ENCODE assay signal across 26 mouse cellular contexts in genomic region chr4:138179391-138179790, GRCm38 (mm10). TPM values are rescaled to one million over a fixed set of nuclear protein-coding genes. Genes with fewer than 3 reads are reported as not detected.
DNase-seq lines count a peak whose midpoint lies in the region; ATAC-seq and TF ChIP-seq lines count a peak whose summit lies in the region.
"Had no signal": no experiment of that assay in that cellular context is flagged by ENCODE, and none has a peak within 500 bp of the region (broad histone marks: within the 10 kb centered on the region; RNA-seq: fewer than 3 reads in every experiment).

No protein-coding gene starts in this region.

- WGBS in lung, adult 2 months: 77% methylated on average over 5 of the region's 5 CpGs

- no peak for TF ChIP-seq CTCF in lung, adult 2 months (IDR thresholded peaks at IDR 0.05; ENCODE audit: insufficient read depth, low read length)

- no peaks in the 10 kb centered on the region for H3K4me1 ChIP-seq in lung, adult 2 months (ENCODE audit: control insufficient read depth, insufficient read depth, low read length)
- H3K4me1 ChIP-seq: embryonic facial prominence, embryonic 10.5 days; embryonic facial prominence, embryonic 13.5 days; forebrain, embryonic 10.5 days; forebrain, embryonic 13.5 days; heart, embryonic 10.5 days; heart, embryonic 13.5 days had no signal

- 0 out of 2 replicates have a peak, but pooled peaks have one; percentile 6 for ATAC-seq in granulocyte monocyte progenitor cell, adult 5-6 weeks (replicated peaks; ENCODE audit: poor library complexity, severe bottlenecking)
- peak; percentile 56 for ATAC-seq in megakaryocyte, adult 5-6 weeks (ENCODE audit: poor library complexity, severe bottlenecking)
- ATAC-seq: activated CD4-positive, CD25-positive, alpha-beta regulatory T cell, adult 4 months; forebrain, embryonic 13.5 days; forebrain, embryonic 16.5 days; hindbrain, postnatal 0 days had no signal

- DNase-seq in cerebellum, postnatal 10 days: peak; percentile 8 to 21
- DNase-seq in cerebellum, adult 9-10 months: no peak
- no peak for DNase-seq in lung, adult 2 months
- no peak for DNase-seq in lung, postnatal 14 days
- no peak for DNase-seq in adrenal gland, postnatal 10 days
- DNase-seq: adrenal gland, adult 8-10 months; adrenal gland, postnatal 36 days; cerebellum, adult 18-20 months; cerebellum, adult 9-11 months; cerebellum, postnatal 36 days; embryo, embryonic 11 days; gastrocnemius, postnatal 14 days; heart, adult 2 months; heart, postnatal 14 days; heart, postnatal 4 days had no signal

- peak; percentile 25; the same call in 1 of the 2 replicates for TF ChIP-seq POLR2A in lung, adult 2 months (IDR thresholded peaks at IDR 0.05; ENCODE audit: borderline replicate concordance, extremely low read depth, low read depth, low read length)

- no peak overlapping the region for H3K4me3 ChIP-seq in lung, adult 2 months (replicated peaks; ENCODE audit: extremely low read depth, low read depth, low read length)
- H3K4me3 ChIP-seq: embryonic facial prominence, embryonic 10.5 days; embryonic facial prominence, embryonic 13.5 days; forebrain, embryonic 10.5 days; forebrain, embryonic 13.5 days; heart, adult 2 months; heart, embryonic 10.5 days; heart, embryonic 13.5 days had no signal

RNA-seq across cellular contexts. Expression of gene Hp1bp3, which starts 36.7 kb away (rescaled TPM):
- polyA plus RNA-seq in lung, adult 2 months (2012; rRNA removed): 53.4 and 78.4 TPM in 2 replicates
- total RNA-seq in granulocyte monocyte progenitor cell, adult 5-6 weeks (2014; fragmentation: Nextera tagmentation): 203 and 218 TPM in 2 replicates
- 221 and 239 TPM in 2 replicates for total RNA-seq in granulocyte monocyte progenitor cell, adult 5-6 weeks (2017)
- total RNA-seq in megakaryocyte, adult 5-6 weeks (2015): 89.1 and 105 TPM in 2 replicates
- total RNA-seq in megakaryocyte, adult 5-6 weeks (2017): 165 and 173 TPM in 2 replicates
- 100 to 1,000 TPM; 153 to 170 TPM for total RNA-seq in adrenal gland, postnatal 10 days (2021)

Comparison
In these comparisons a context has a peak if more than half of its experiments do, and no peak if none do; other contexts are left out.
1. DNase-seq: peak in cerebellum, postnatal 10 days (2 of 2); none in cerebellum, adult 9-10 months (single experiment), lung, adult 2 months (single experiment), lung, postnatal 14 days (single experiment) and adrenal gland, postnatal 10 days (single experiment).